Mouse (Mus musculus) inflammation-experienced regulatory T-cells, adult 6 months (primary cell): Measurements from ENCODE around the gene Prr23a3. TPM values are rescaled to one million over a fixed set of nuclear protein-coding genes. Genes with fewer than 3 reads are reported as not detected.

ENCODE experiments used
- ATAC-seq: one replicate; pipeline ENCODE4 v1.8.0; 2017
- polyA plus RNA-seq, 3 experiments: library from polyadenylated mRNA; unstranded; fragments of 100-300 nt; shearing (Covaris generic); gene quantifications; one replicate each; pipeline ENCODE4 v1.2.1; 2017

Gene Prr23a3
- not detected for polyA plus RNA-seq

- ATAC-seq: no peak
Observed at GRCm38 (mm10) chr9:98864571-98864970, at the start of gene Prr23a3. Prr23a3 (plus strand) TSS chr9:98864767.

- no peak for ATAC-seq
Observed at GRCm38 (mm10) chr9:98816066-98816465, 48.5 kb upstream of the Prr23a3 start.

- ATAC-seq: no peak
Observed at GRCm38 (mm10) chr9:98817592-98817991, 47.0 kb upstream of the Prr23a3 start.

- no peak for ATAC-seq
Observed at GRCm38 (mm10) chr9:98818971-98819370, 45.6 kb upstream of the Prr23a3 start.

GRCm38 (mm10) chr9:98819481-98819880 lies 45.1 kb upstream of the Prr23a3 start:
- no peak for ATAC-seq

GRCm38 (mm10) chr9:98820461-98820860 lies 44.1 kb upstream of the Prr23a3 start:
- no peak for ATAC-seq

GRCm38 (mm10) chr9:98821067-98821466 lies 43.5 kb upstream of the Prr23a3 start:
- no peak for ATAC-seq

GRCm38 (mm10) chr9:98823805-98824204 lies 40.8 kb upstream of the Prr23a3 start:
- no peak for ATAC-seq

GRCm38 (mm10) chr9:98829508-98829907 lies 35.1 kb upstream of the Prr23a3 start:
- ATAC-seq: no peak

GRCm38 (mm10) chr9:98837537-98838074 lies 27.0 kb upstream of the Prr23a3 start:
- no peak for ATAC-seq

- ATAC-seq: no peak
Observed at GRCm38 (mm10) chr9:98842117-98842516, 22.4 kb upstream of the Prr23a3 start, which contains the start of gene Prr23a1. Prr23a1 (plus strand) TSS chr9:98842503.

GRCm38 (mm10) chr9:98856210-98856609 lies 8.4 kb upstream of the Prr23a3 start, which contains the start of gene Prr23a2:
Prr23a2 (plus strand) TSS chr9:98856494.
- ATAC-seq: no peak

- no peak for ATAC-seq
Observed at GRCm38 (mm10) chr9:98863463-98863862, 1.1 kb upstream of the Prr23a3 start.

- ATAC-seq: no peak
Observed at GRCm38 (mm10) chr9:98901486-98901885, 36.9 kb downstream of the Prr23a3 start.

- no peak for ATAC-seq
Observed at GRCm38 (mm10) chr9:98902819-98903218, 38.3 kb downstream of the Prr23a3 start, which contains the start of gene 7420426K07Rik. 7420426K07Rik (plus strand) TSS chr9:98903119.

Other genes with a start within 250 kb of the Prr23a3 start
- not detected for gene Prr23a1, start 22.3 kb upstream of the Prr23a3 start, polyA plus RNA-seq
- gene Prr23a2, start 8.3 kb upstream of the Prr23a3 start, polyA plus RNA-seq: not detected
- gene 7420426K07Rik, start 38.4 kb downstream of the Prr23a3 start, polyA plus RNA-seq: not detected
- gene Foxl2, start 90.5 kb downstream of the Prr23a3 start, polyA plus RNA-seq: not detected
- gene Faim, start 121.6 kb downstream of the Prr23a3 start, polyA plus RNA-seq: 10 to 100 TPM; 51.4 to 76.6 (median 60.3) TPM
- 1 to 10 TPM in 1 of 3 experiments, under 1 TPM in 2; 0.54 to 1.6 (median 0.88) TPM for gene Gm1123, start 170.9 kb downstream of the Prr23a3 start, polyA plus RNA-seq